Mouse (Mus musculus): ENCODE data around the gene Zdhhc8.

- TF ChIP-seq CTCF (IDR thresholded peaks at IDR 0.05; ENCODE audit: insufficient read depth, low read depth, low read length) (no peak), POLR2A (IDR thresholded peaks at IDR 0.05; ENCODE audit: insufficient read depth, low read depth, low read length) (no peak)
Measured at GRCm38 (mm10) chr16:18179591-18179990, 55.3 kb downstream of the Zdhhc8 start.
